Mouse (Mus musculus): ENCODE results near the gene Drp2. TPM values are rescaled to one million over a fixed set of nuclear protein-coding genes. Genes with fewer than 3 reads are reported as not detected.

Drp2 gene
- total RNA-seq (2023; ENCODE audit: inconsistent age): not detected in 4 replicates

DNA sequence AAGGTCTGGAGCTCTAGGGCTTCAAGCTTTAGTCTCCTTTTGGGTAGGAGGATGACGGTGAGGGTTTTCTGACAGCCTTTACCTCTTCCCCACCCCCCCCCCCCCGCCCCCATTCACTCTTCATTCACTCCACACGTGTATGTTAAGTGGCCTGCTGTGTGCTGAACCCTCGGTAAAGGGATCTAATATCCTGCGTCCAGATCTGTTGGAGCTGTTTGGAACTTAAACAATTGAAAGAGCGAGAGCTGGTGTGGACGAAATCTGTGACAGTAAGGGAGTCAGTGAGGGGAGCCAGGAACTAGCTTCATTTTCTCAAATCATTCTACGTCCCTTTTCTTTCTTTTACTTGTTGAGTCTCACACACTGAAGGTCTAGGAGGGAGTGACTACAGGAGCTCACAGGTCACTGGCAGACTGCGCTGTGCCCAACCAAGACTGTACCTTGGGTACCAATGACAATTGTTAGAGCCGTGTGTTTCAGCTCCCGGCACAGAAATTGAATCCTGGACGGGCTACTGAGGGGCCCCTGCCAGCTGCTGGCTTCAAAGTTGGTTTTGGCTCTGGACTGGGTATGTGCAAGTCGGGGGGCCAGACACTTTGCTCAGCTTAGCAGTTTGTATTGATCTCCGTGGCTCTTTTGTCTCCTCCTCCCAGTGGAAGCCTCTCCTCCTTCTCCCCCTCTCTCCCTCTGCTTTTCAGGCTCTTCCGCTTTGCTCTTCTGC is at the start of gene Drp2:
Gene Drp2, plus strand, starts transcription at position 689 of the 721 bp plus-strand sequence.

GRCm38 (mm10) chrX:134476290-134476689 is 71.9 kb downstream of the Drp2 start, which contains the start of gene Taf7l:
TSS of gene Taf7l (minus strand) at chrX:134476490.

Other genes starting within 250 kb of the Drp2 start
- 22.8 to 27.5 TPM (median 25.5 TPM) in 4 replicates for gene Xkrx, start 242.5 kb upstream of the Drp2 start, total RNA-seq (2023; ENCODE audit: inconsistent age)
- not detected in 4 replicates for gene Arl13a, start 217.1 kb upstream of the Drp2 start, total RNA-seq (2023; ENCODE audit: inconsistent age)
- gene Nox1, start 182.6 kb upstream of the Drp2 start, total RNA-seq (2023; ENCODE audit: inconsistent age): 0.70 to 3.5 TPM (median 2.6 TPM) in 4 replicates
- gene Trmt2b, start 127.6 kb upstream of the Drp2 start, total RNA-seq (2023; ENCODE audit: inconsistent age): 21.9 to 29.5 TPM (median 27.0 TPM) in 4 replicates
- gene Tmem35a, start 109.3 kb upstream of the Drp2 start, total RNA-seq (2023; ENCODE audit: inconsistent age): not detected in 4 replicates
- gene Cenpi, start 96.5 kb upstream of the Drp2 start, total RNA-seq (2023; ENCODE audit: inconsistent age): 1.4 to 2.8 TPM (median 2.3 TPM) in 4 replicates
- not detected in 4 replicates for gene Taf7l, start 71.9 kb downstream of the Drp2 start, total RNA-seq (2023; ENCODE audit: inconsistent age)
- 17.8 to 24.5 TPM (median 20.4 TPM) in 4 replicates for gene Timm8a1, start 137.3 kb downstream of the Drp2 start, total RNA-seq (2023; ENCODE audit: inconsistent age)
- 161 to 180 TPM (median 175 TPM) in 4 replicates for gene Btk, start 179.0 kb downstream of the Drp2 start, total RNA-seq (2023; ENCODE audit: inconsistent age)
- 459 to 567 TPM (median 509 TPM) in 4 replicates for gene Rpl36a, start 181.1 kb downstream of the Drp2 start, total RNA-seq (2023; ENCODE audit: inconsistent age)
- 102 to 110 TPM (median 108 TPM) in 4 replicates for gene Gla, start 196.6 kb downstream of the Drp2 start, total RNA-seq (2023; ENCODE audit: inconsistent age)
- gene Hnrnph2, start 196.6 kb downstream of the Drp2 start, total RNA-seq (2023; ENCODE audit: inconsistent age): 159 to 173 TPM (median 167 TPM) in 4 replicates